Mouse (Mus musculus) cerebellum, adult 2 months (tissue): Measurements from ENCODE around the gene Gm20425. TPM values are rescaled to one million over a fixed set of nuclear protein-coding genes. Genes with fewer than 3 reads are reported as not detected.

Experiments
- DNase-seq, 2 experiments: peaks; one replicate each; pipeline ENCODE4 v3.0.0; 2021
- H3K27ac ChIP-seq: fragments of 200-500 bp; 2 replicates; pipeline ENCODE4 v1.5.1; 2012; ENCODE audit warnings: low read length, control low read depth, inconsistent platforms; ENCODE audit not compliant: insufficient read depth
- H3K27me3 ChIP-seq: fragments of 200-500 bp; 2 replicates; pipeline ENCODE4 v1.6.1; 2012; ENCODE audit warnings: inconsistent platforms, mild to moderate bottlenecking, low read length, moderate library complexity; ENCODE audit not compliant: control insufficient read depth, insufficient read depth
- H3K4me1 ChIP-seq: fragments of 200-500 bp; 2 replicates; pipeline ENCODE4 v1.6.1; 2011; ENCODE audit warnings: low read length; ENCODE audit not compliant: control insufficient read depth, insufficient read depth
- H3K4me3 ChIP-seq: fragments of 200-500 bp; replicated peaks from 2 replicates; pipeline ENCODE3; 2011; ENCODE audit warnings: mild to moderate bottlenecking, low read depth, low read length, control low read depth; ENCODE audit not compliant: insufficient read depth
- CTCF ChIP-seq: fragments of 200-500 bp; IDR thresholded peaks from 2 replicates; pipeline ENCODE4 v1.5.1; 2011; ENCODE audit warnings: low read depth, mild to moderate bottlenecking, control low read depth, low read length, moderate library complexity, borderline replicate concordance; ENCODE audit not compliant: insufficient read depth
- POLR2A ChIP-seq: fragments of 200-500 bp; IDR thresholded peaks from 2 replicates; pipeline ENCODE4 v1.6.1; 2011; ENCODE audit warnings: low read length, control low read depth, borderline replicate concordance; ENCODE audit not compliant: insufficient read depth
- WGBS: fragments of 180-500 bp; shearing (Covaris S2); methylation state at CpG from one replicate; pipeline ENCODE4 v1.1.7; 2018; 5-methylcytosine and 5-hydroxymethylcytosine counted together
- polyA plus RNA-seq: library from polyadenylated mRNA; depleted of rRNA; stranded (reverse); fragments of >200 nt; gene quantifications from 2 replicates; pipeline ENCODE4 v1.2.3, GENCODE M21; 2012

Gene Gm20425
- polyA plus RNA-seq, 1 experiment, result 0.39 TPM

DNA sequence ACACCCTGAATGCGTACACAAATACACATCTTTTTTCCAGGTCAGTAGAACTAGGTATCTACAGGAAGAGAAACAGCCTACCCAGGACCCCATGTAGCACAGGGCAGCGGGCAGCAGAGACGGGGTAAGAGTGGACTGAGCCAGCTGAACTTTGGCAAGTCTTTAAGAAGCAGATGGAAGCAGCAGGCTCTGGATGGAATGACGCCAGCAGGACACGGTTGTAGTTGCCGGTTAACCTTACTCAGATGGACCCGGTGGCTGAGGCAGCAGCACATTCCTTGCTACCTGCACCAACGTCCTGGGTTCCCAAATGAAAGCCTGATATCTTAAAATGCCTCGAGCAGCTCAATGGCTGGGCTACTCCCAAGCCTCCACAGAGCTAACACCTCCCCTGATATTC is 43.4 kb downstream of the Gm20425 start:
- no peaks in the 10 kb centered on the region for H3K27me3 ChIP-seq
- peak; percentile 83 to 85 for DNase-seq
- 4% methylated on average over 9 of the region's 9 CpGs for WGBS
- H3K4me3 ChIP-seq, result no peak overlapping the region
- peak overlapping the region; percentile 37 for H3K27ac ChIP-seq
- peaks cover 27% of the 10 kb centered on the region for H3K4me1 ChIP-seq
- TF ChIP-seq CTCF (no peak), POLR2A (no peak)

DNA sequence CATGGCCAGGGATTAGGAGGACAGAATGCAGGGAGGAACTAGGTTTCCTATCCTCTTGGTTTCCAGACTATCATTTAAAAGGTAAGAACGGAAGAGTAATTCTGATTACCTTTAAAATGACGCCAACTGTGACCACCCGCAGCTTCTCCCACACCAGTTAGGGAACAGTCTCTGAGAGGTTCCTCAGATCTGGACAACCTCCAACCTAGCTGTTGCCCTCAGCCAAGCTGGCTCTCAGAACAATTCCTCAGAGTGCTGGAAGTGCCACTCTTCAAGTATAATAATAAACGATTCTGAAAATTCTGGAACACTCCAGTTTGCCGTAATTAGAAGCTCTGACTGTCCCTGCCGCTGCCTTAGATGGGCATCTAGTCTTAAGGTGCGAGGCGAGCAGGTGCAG is 44.2 kb downstream of the Gm20425 start:
- Histone ChIP-seq H3K27me3 (no peaks in the 10 kb centered on the region), H3K4me3 (no peak overlapping the region), H3K27ac (no peak overlapping the region), H3K4me1 (peaks cover 30% of the 10 kb centered on the region)
- WGBS, result 15% methylated on average over 8 of the region's 8 CpGs
- TF ChIP-seq POLR2A, result no peak
- TF ChIP-seq CTCF, result no peak
- peak; percentile 50 to 71 for DNase-seq

DNA sequence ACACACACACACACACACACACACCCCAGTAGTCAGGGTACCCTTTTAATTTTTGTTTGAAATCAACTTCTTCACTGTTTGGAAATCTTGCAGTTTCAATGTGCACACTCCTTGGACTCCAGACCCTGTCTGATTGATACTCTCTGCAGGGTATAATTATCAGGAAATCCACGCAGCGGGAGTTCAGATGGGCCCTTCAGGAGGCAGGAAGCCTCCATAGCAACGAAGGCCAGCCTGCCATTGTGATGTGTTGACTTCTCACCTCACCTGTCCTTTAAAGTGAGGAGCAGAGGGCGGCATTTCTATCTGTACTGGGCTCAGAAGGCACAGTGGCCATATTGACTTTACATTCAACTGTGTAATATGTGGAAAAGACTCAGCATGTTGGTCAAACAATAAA is 45.3 kb downstream of the Gm20425 start:
- H3K4me1 ChIP-seq, result peaks cover 41% of the 10 kb centered on the region
- WGBS, result 77% methylated on average over 4 of the region's 4 CpGs
- H3K27ac ChIP-seq, result no peak overlapping the region
- no peak for DNase-seq
- TF ChIP-seq POLR2A, result no peak
- no peak for TF ChIP-seq CTCF
- no peaks in the 10 kb centered on the region for H3K27me3 ChIP-seq
- H3K4me3 ChIP-seq, result no peak overlapping the region

DNA sequence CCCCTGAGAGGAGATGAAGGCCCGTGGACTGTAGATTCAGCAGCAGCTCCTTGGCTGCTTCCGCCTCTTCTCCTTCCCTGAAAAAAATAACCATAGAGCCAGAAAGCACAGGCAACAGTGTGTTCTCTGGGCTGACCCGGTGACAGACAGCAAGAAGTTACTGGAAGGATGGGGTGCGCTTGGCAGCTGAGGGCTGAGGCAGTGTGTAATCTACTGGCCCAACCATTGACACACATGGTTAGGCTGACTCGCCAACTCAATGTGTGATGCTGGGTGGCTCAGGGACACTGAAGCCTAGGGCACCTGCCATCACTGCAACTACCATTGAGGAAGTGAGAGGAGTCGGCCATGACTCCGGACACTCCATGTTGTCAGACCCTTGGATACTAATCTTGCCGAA is 48.2 kb downstream of the Gm20425 start:
- TF ChIP-seq CTCF, result no peak
- no peak for TF ChIP-seq POLR2A
- Histone ChIP-seq H3K4me3 (no peak overlapping the region), H3K27ac (no peak overlapping the region), H3K4me1 (peaks cover 31% of the 10 kb centered on the region), H3K27me3 (no peaks in the 10 kb centered on the region)
- 71% methylated on average over 8 of the region's 8 CpGs for WGBS
- DNase-seq, result no peak

DNA sequence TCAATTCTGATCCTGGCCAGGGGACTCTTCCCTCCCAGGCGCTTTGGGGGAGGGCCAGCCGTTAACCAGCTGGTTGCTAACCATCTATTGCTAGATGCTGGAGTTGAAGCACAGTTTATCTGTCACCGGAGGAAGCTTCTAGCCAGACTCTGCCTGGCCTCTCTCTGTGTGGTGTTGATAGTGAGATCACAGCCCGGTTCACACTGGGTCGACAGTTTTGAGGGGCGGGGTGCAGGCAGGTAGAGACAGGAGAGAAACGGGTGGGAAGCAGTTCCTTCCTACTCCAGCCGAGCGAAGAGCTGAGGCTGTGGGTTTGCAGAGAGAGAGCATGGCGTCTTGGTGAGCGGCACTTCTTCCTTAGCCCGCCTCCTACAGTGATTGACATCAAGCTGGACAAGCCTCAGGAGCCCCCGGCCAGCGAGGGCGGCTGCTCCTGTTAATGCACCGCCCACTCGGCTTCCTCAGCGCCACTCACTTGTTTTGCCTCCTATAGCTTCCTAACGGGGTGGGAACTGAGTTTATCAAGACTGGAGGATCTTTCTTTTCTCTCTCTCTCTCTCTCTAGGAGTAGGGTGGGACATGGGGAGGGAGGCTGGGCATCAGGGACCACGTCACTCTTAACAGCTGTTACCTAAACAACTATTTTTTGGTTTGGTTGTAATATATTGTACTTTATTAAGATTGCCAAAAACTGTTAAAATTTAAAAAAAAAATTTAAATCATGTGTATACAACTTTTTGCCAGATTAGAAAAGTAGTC is 49.1 kb downstream of the Gm20425 start:
- TF ChIP-seq POLR2A (no peak), CTCF (no peak)
- no peak for DNase-seq
- WGBS, result 32% methylated on average over 20 of the region's 20 CpGs
- Histone ChIP-seq H3K27ac (no peak overlapping the region), H3K4me3 (no peak overlapping the region), H3K4me1 (peaks cover 22% of the 10 kb centered on the region), H3K27me3 (no peaks in the 10 kb centered on the region)

DNA sequence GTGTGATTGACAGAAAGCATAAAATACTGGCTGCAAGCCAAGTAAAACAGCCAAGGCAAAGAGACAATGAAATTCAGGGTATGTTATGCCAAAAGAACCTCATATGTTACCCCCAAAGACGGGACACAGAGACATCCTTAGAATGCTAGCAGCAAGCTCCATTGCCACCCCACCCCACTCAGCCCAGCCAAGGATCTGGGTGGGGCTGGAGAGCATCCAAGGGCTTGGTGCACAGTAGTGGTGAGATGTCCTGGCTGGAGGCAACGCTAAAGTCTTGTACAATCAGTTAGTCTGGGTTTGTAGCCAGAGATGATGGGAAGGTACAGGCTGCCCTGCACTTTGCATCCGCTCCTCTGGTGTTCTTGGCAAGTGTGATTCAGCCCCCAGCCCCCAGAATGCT is 49.8 kb downstream of the Gm20425 start:
- no peaks in the 10 kb centered on the region for H3K27me3 ChIP-seq
- no peak for TF ChIP-seq POLR2A
- H3K27ac ChIP-seq, result no peak overlapping the region
- DNase-seq, result peak; percentile 56 to 61
- 5% methylated on average over 3 of the region's 3 CpGs for WGBS
- H3K4me1 ChIP-seq, result peaks cover 22% of the 10 kb centered on the region
- no peak overlapping the region for H3K4me3 ChIP-seq

DNA sequence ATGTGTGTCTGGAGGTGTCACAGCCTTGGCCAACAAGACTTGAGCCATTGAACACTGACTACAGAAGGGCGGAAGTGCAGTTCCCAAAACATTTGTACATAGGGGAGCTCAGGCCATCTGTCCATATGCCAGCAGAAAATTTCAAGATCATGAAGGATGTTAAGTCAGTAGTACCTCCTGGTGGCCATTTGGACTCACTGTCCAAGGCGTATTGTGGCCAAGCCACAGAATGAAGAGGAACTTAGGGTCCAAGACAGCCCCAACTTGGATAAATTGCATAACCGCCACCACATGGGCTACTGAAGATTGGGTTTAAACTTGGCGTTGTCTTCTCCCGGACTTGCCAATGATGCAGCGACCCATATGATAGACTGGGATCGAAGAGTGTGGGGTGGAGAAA is 54.4 kb downstream of the Gm20425 start:
- no peak for DNase-seq
- no peaks in the 10 kb centered on the region for H3K27me3 ChIP-seq
- WGBS, result 48% methylated on average over 7 of the region's 7 CpGs
- no peak overlapping the region for H3K4me3 ChIP-seq
- TF ChIP-seq POLR2A, result no peak
- H3K4me1 ChIP-seq, result peaks cover 25% of the 10 kb centered on the region
- H3K27ac ChIP-seq, result no peak overlapping the region

DNA sequence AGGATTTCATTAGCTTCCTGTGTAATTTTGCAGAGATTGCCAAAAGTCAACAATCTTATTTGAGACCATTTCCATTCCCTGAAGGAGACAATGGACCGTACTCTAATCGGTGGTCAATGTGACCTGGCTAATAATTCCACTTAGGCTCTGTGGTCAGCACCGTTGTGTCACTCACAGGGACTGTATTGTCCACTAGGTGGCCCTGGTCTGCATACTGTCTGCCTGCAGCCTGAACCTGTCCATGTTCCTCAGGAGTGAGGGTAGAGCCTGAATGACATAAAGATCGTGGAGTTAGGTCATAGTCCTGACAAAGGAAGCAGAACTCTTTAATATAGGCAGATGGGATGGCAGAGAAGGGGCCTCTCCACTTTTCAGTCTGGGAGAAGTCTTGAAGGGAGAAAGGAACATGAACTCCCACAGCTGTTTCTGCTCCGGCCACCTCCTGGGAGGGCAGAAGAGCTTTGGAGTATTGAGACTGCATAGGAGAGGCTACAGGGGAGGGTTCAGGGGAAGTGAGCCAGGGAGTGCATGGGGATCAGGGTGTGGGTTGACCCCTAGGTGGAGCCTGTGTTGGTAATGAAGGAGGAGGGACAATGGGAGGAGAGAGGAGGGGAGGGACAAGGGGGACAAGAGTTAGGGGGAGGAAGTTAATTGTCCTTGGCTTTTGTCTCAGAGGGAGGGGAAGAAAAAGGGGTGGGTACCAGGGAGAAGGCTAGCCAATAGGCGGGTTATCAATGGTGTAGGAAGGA is 55.2 kb downstream of the Gm20425 start:
- TF ChIP-seq CTCF (peak; percentile 72), POLR2A (no peak)
- WGBS, result 67% methylated on average over 6 of the region's 6 CpGs
- Histone ChIP-seq H3K4me1 (peaks cover 18% of the 10 kb centered on the region), H3K27ac (no peak overlapping the region), H3K4me3 (no peak overlapping the region), H3K27me3 (no peaks in the 10 kb centered on the region)
- DNase-seq, result peak in 1 of 2 experiments; percentile 53
